Mouse (Mus musculus): ENCODE results near the gene Rere. TPM values are rescaled to one million over a fixed set of nuclear protein-coding genes. Genes with fewer than 3 reads are reported as not detected.
A peak's percentile ranks its signal among the peaks of the same experiment; 100 is the strongest.

Gene Rere
- total and polyA plus RNA-seq, 3 experiments: 4.1 to 31.8 TPM; not detected in 1

GRCm38 (mm10) chr4:150569834-150570571 is 288.6 kb downstream of the Rere start (continued):
- TF ChIP-seq CHD2 (IDR thresholded peaks at IDR 0.05; ENCODE audit: low read length) (peak; percentile 25; the same call in 1 of the 2 replicates), EP300 (IDR thresholded peaks at IDR 0.05; ENCODE audit: low read depth in 1 of 2, low read length in 2 of 2) (peak; percentile 94 to 95), USF2 (IDR thresholded peaks at IDR 0.05; ENCODE audit: borderline replicate concordance in 1 of 2, insufficient read depth in 1 of 2, low read depth in 1 of 2, low read length in 2 of 2) (no peak), MYC (IDR thresholded peaks at IDR 0.05; ENCODE audit: low read depth, low read length) (peak; percentile 52; the same call in 1 of the 2 replicates), HCFC1 (IDR thresholded peaks at IDR 0.05; ENCODE audit: low read depth, low read length) (no peak), RAD21 (IDR thresholded peaks at IDR 0.05; ENCODE audit: low read depth, low read length) (no peak; the same call in 1 of the 2 replicates), USF1 (IDR thresholded peaks at IDR 0.05; ENCODE audit: low read depth, low read length) (no peak), E2F4 (IDR thresholded peaks at IDR 0.05; ENCODE audit: borderline replicate concordance, low read depth, low read length) (no peak), TAL1 (IDR thresholded peaks at IDR 0.05; ENCODE audit: low read length) (peak; percentile 67), MYB (IDR thresholded peaks at IDR 0.05; ENCODE audit: low read depth, low read length) (peak; percentile 58; the same call in 1 of the 2 replicates)

GRCm38 (mm10) chr4:150570793-150571192 is 289.3 kb downstream of the Rere start:
- Histone ChIP-seq H3K4me1 (ENCODE audit: control insufficient read depth in 1 of 2, insufficient read depth in 2 of 2, low read length in 2 of 2) (peaks cover 5 to 28% of the 10 kb centered on the region in 2 experiments), H3K79me2 (ENCODE audit: control insufficient read depth, insufficient read depth, low read length, poor library complexity) (no peaks in the 10 kb centered on the region; the same call in 1 of the 2 replicates), H3K9me3 (replicated peaks; ENCODE audit: insufficient read depth, low read length) (no peaks in the 10 kb centered on the region), H3K36me3 (ENCODE audit: control insufficient read depth in 1 of 2, insufficient read depth in 2 of 2, low read length in 2 of 2) (peaks cover 0 to 26% of the 10 kb centered on the region in 2 experiments; a peak in 2 of 4 replicates), H3K27ac (ENCODE audit: control insufficient read depth, low read depth, low read length) (no peak overlapping the region), H3K27me3 (ENCODE audit: control insufficient read depth in 1 of 2, insufficient read depth in 2 of 2, low read length in 2 of 2) (no peaks in the 10 kb centered on the region), H3K4me3 (ENCODE audit: control insufficient read depth in 1 of 2, insufficient read depth in 1 of 2, low read depth in 2 of 2, low read length in 2 of 2) (peak overlapping the region in 1 of 2 experiments; percentile 11; a peak in 1 of 4 replicates), H3K9ac (ENCODE audit: control insufficient read depth, low read depth, low read length, poor library complexity, severe bottlenecking) (no peak overlapping the region)
- TF ChIP-seq USF1 (IDR thresholded peaks at IDR 0.05; ENCODE audit: low read depth, low read length) (no peak), RCOR1 (IDR thresholded peaks at IDR 0.05; ENCODE audit: low read depth, low read length) (no peak)
- no peak for DNase-seq (ENCODE audit: low read depth, low spot score)

- H3K4me1 ChIP-seq (ENCODE audit: control insufficient read depth in 1 of 2, insufficient read depth in 2 of 2, low read length in 2 of 2): peaks cover 0 to 19% of the 10 kb centered on the region in 2 experiments; a peak in 2 of 4 replicates
- H3K36me3 ChIP-seq (ENCODE audit: control insufficient read depth in 1 of 2, insufficient read depth in 2 of 2, low read length in 2 of 2): peaks cover 0 to 15% of the 10 kb centered on the region in 2 experiments; a peak in 2 of 4 replicates
- H3K4me3 ChIP-seq (ENCODE audit: control insufficient read depth in 1 of 2, insufficient read depth in 1 of 2, low read depth in 2 of 2, low read length in 2 of 2): no peak overlapping the region
- no peaks in the 10 kb centered on the region for H3K27me3 ChIP-seq (ENCODE audit: control insufficient read depth in 1 of 2, insufficient read depth in 2 of 2, low read length in 2 of 2)
- H3K9me3 ChIP-seq (replicated peaks; ENCODE audit: insufficient read depth, low read length): no peaks in the 10 kb centered on the region
- TF ChIP-seq EP300 (IDR thresholded peaks at IDR 0.05; ENCODE audit: low read depth in 1 of 2, low read length in 2 of 2): no peak
- TF ChIP-seq SMC3 (IDR thresholded peaks at IDR 0.05; ENCODE audit: low read depth, low read length): no peak
- no peaks in the 10 kb centered on the region; the same call in 1 of the 2 replicates for H3K79me2 ChIP-seq (ENCODE audit: control insufficient read depth, insufficient read depth, low read length, poor library complexity)
- H3K9ac ChIP-seq (ENCODE audit: control insufficient read depth, low read depth, low read length, poor library complexity, severe bottlenecking): no peak overlapping the region
- H3K27ac ChIP-seq (ENCODE audit: control insufficient read depth, low read depth, low read length): no peak overlapping the region
- no peak for DNase-seq (ENCODE audit: low read depth, low spot score)
Measured at GRCm38 (mm10) chr4:150572104-150572691, 290.8 kb downstream of the Rere start.

All from MEL (cell line).